Mouse (Mus musculus): ENCODE results near the gene Gm7029. TPM values are rescaled to one million over a fixed set of nuclear protein-coding genes. Genes with fewer than 3 reads are reported as not detected.

Gm7029 gene
- polyA plus RNA-seq, 1 experiment from 2014 or later = not detected

- Histone ChIP-seq H3K4me1 (ENCODE audit: control insufficient read depth, insufficient read depth, low read length) (peaks cover 18% of the 10 kb centered on the region), H3K27me3 (ENCODE audit: control insufficient read depth, insufficient read depth, low read length) (no peaks in the 10 kb centered on the region), H3K4me3 (replicated peaks; ENCODE audit: low read length) (no peak overlapping the region), H3K27ac (ENCODE audit: low read length) (no peak overlapping the region), H3K9me3 (replicated peaks; ENCODE audit: control insufficient read depth, low read length) (no peaks in the 10 kb centered on the region), H3K4me2 (ENCODE audit: low read depth, low read length) (no peak overlapping the region), H3K36me3 (ENCODE audit: control insufficient read depth, insufficient read depth, low read length) (0 out of 2 replicates have a peak, but pooled peaks cover 4% of the 10 kb centered on the region), H3K9ac (ENCODE audit: low read length) (no peak overlapping the region)
- no peak for ATAC-seq (ENCODE audit: insufficient read depth, low FRiP score)
- 83% methylated on average over 7 of the region's 7 CpGs for WGBS
Measured at GRCm38 (mm10) chr17:33921361-33921760, 47.7 kb downstream of the Gm7029 start.

Small RNA genes lying within 50 kb of the gene (microRNA-seq; reads per million reads assigned to microRNA genes)
- not detected for gene Gm27740

Other genes starting within 250 kb of the Gm7029 start
- gene Zfp414, start 244.7 kb upstream of the Gm7029 start, polyA plus RNA-seq (2015; fragmentation: Nextera tagmentation; extraction: Ambion mirVana) = 32.7 and 45.7 TPM in 2 replicates
- 1.0 and 1.1 TPM in 2 replicates for gene Pram1, start 235.8 kb upstream of the Gm7029 start, polyA plus RNA-seq (2015; fragmentation: Nextera tagmentation; extraction: Ambion mirVana)
- 281 and 295 TPM in 2 replicates for gene Hnrnpm, start 187.0 kb upstream of the Gm7029 start, polyA plus RNA-seq (2015; fragmentation: Nextera tagmentation; extraction: Ambion mirVana)
- 56.0 and 58.8 TPM in 2 replicates for gene March2, start 155.2 kb upstream of the Gm7029 start, polyA plus RNA-seq (2015; fragmentation: Nextera tagmentation; extraction: Ambion mirVana)
- gene Rab11b, start 113.3 kb upstream of the Gm7029 start, polyA plus RNA-seq (2015; fragmentation: Nextera tagmentation; extraction: Ambion mirVana) = 212 and 237 TPM in 2 replicates
- 25.8 and 30.7 TPM in 2 replicates for gene Angptl4, start 92.0 kb upstream of the Gm7029 start, polyA plus RNA-seq (2015; fragmentation: Nextera tagmentation; extraction: Ambion mirVana)
- gene Kank3, start 63.3 kb upstream of the Gm7029 start, polyA plus RNA-seq (2015; fragmentation: Nextera tagmentation; extraction: Ambion mirVana) = 24.8 and 29.0 TPM in 2 replicates
- gene Rps28, start 49.3 kb upstream of the Gm7029 start, polyA plus RNA-seq (2015; fragmentation: Nextera tagmentation; extraction: Ambion mirVana) = 740 and 935 TPM in 2 replicates
- gene Ndufa7, start 49.3 kb upstream of the Gm7029 start, polyA plus RNA-seq (2015; fragmentation: Nextera tagmentation; extraction: Ambion mirVana) = 442 and 446 TPM in 2 replicates
- 52.0 and 54.0 TPM in 2 replicates for gene Cd320, start 30.7 kb upstream of the Gm7029 start, polyA plus RNA-seq (2015; fragmentation: Nextera tagmentation; extraction: Ambion mirVana)
- 6.9 and 7.9 TPM in 2 replicates for gene Kifc1, start 16.8 kb downstream of the Gm7029 start, polyA plus RNA-seq (2015; fragmentation: Nextera tagmentation; extraction: Ambion mirVana)
- gene Platr17, start 31.3 kb downstream of the Gm7029 start, polyA plus RNA-seq (2015; fragmentation: Nextera tagmentation; extraction: Ambion mirVana) = 0.39 and 0.40 TPM in 2 replicates
- 40.9 and 44.4 TPM in 2 replicates for gene Daxx, start 35.6 kb downstream of the Gm7029 start, polyA plus RNA-seq (2015; fragmentation: Nextera tagmentation; extraction: Ambion mirVana)
- gene Tapbp, start 42.1 kb downstream of the Gm7029 start, polyA plus RNA-seq (2015; fragmentation: Nextera tagmentation; extraction: Ambion mirVana) = 58.4 and 68.7 TPM in 2 replicates
- gene Zbtb22, start 42.1 kb downstream of the Gm7029 start, polyA plus RNA-seq (2015; fragmentation: Nextera tagmentation; extraction: Ambion mirVana) = 11.4 and 12.5 TPM in 2 replicates
- gene Rgl2, start 55.7 kb downstream of the Gm7029 start, polyA plus RNA-seq (2015; fragmentation: Nextera tagmentation; extraction: Ambion mirVana) = 43.9 and 44.7 TPM in 2 replicates
- gene Pfdn6, start 66.5 kb downstream of the Gm7029 start, polyA plus RNA-seq (2015; fragmentation: Nextera tagmentation; extraction: Ambion mirVana) = 133 and 147 TPM in 2 replicates
- 19.0 and 23.1 TPM in 2 replicates for gene Wdr46, start 66.8 kb downstream of the Gm7029 start, polyA plus RNA-seq (2015; fragmentation: Nextera tagmentation; extraction: Ambion mirVana)
- 8.6 and 9.0 TPM in 2 replicates for gene B3galt4, start 77.7 kb downstream of the Gm7029 start, polyA plus RNA-seq (2015; fragmentation: Nextera tagmentation; extraction: Ambion mirVana)
- 42.6 and 45.0 TPM in 2 replicates for gene Vps52, start 82.0 kb downstream of the Gm7029 start, polyA plus RNA-seq (2015; fragmentation: Nextera tagmentation; extraction: Ambion mirVana)
- 1,606 and 1,631 TPM in 2 replicates for gene Rps18, start 82.2 kb downstream of the Gm7029 start, polyA plus RNA-seq (2015; fragmentation: Nextera tagmentation; extraction: Ambion mirVana)
- gene H2-K1, start 126.5 kb downstream of the Gm7029 start, polyA plus RNA-seq (2015; fragmentation: Nextera tagmentation; extraction: Ambion mirVana) = 107 and 140 TPM in 2 replicates
- 8.1 and 10.7 TPM in 2 replicates for gene Ring1, start 150.8 kb downstream of the Gm7029 start, polyA plus RNA-seq (2015; fragmentation: Nextera tagmentation; extraction: Ambion mirVana)
- gene H2-Ke6, start 154.2 kb downstream of the Gm7029 start, polyA plus RNA-seq (2015; fragmentation: Nextera tagmentation; extraction: Ambion mirVana) = 38.9 and 41.3 TPM in 2 replicates
- 194 and 195 TPM in 2 replicates for gene Slc39a7, start 157.8 kb downstream of the Gm7029 start, polyA plus RNA-seq (2015; fragmentation: Nextera tagmentation; extraction: Ambion mirVana)
- gene Rxrb, start 158.0 kb downstream of the Gm7029 start, polyA plus RNA-seq (2015; fragmentation: Nextera tagmentation; extraction: Ambion mirVana) = 36.3 and 37.7 TPM in 2 replicates
- gene Col11a2, start 165.6 kb downstream of the Gm7029 start, polyA plus RNA-seq (2015; fragmentation: Nextera tagmentation; extraction: Ambion mirVana) = 0.57 and 0.61 TPM in 2 replicates
- gene H2-Oa, start 218.5 kb downstream of the Gm7029 start, polyA plus RNA-seq (2015; fragmentation: Nextera tagmentation; extraction: Ambion mirVana) = 0.61 and 0.64 TPM in 2 replicates
- 10.8 and 11.6 TPM in 2 replicates for gene H2-DMa, start 245.7 kb downstream of the Gm7029 start, polyA plus RNA-seq (2015; fragmentation: Nextera tagmentation; extraction: Ambion mirVana)
- 71.9 and 74.7 TPM in 2 replicates for gene Brd2, start 248.8 kb downstream of the Gm7029 start, polyA plus RNA-seq (2015; fragmentation: Nextera tagmentation; extraction: Ambion mirVana)

Data from stomach, embryonic 16.5 days (tissue).